Mouse (Mus musculus) kidney, adult 2 months (tissue): ENCODE measurements around the gene Lrrc74a. TPM values are rescaled to one million over a fixed set of nuclear protein-coding genes. Genes with fewer than 3 reads are reported as not detected.

ENCODE experiments used
- DNase-seq: peaks from one replicate; pipeline ENCODE4 v3.0.0; 2021
- H3K27ac ChIP-seq: fragments of 200-500 bp; 2 replicates; pipeline ENCODE4 v1.5.1; 2012; ENCODE audit warnings: low read depth, low read length, control low read depth, inconsistent platforms; ENCODE audit not compliant: insufficient read depth
- H3K27me3 ChIP-seq: fragments of 200-500 bp; replicated peaks from 2 replicates; pipeline ENCODE4 v1.6.1; 2012; ENCODE audit warnings: mild to moderate bottlenecking, moderate library complexity, low read length, inconsistent platforms; ENCODE audit not compliant: control insufficient read depth, insufficient read depth
- H3K36me3 ChIP-seq: fragments of 200-500 bp; 2 replicates; pipeline ENCODE4 v1.6.1; 2012; ENCODE audit warnings: mild to moderate bottlenecking, moderate library complexity, low read length, inconsistent platforms; ENCODE audit not compliant: control insufficient read depth, insufficient read depth
- H3K4me1 ChIP-seq: fragments of 200-500 bp; 2 replicates; pipeline ENCODE4 v1.6.1; 2011; ENCODE audit warnings: low read length; ENCODE audit not compliant: control insufficient read depth, insufficient read depth
- H3K4me3 ChIP-seq: fragments of 200-500 bp; 2 replicates; pipeline ENCODE4 v1.5.1; 2011; ENCODE audit warnings: mild to moderate bottlenecking, low read depth, low read length, control low read depth; ENCODE audit not compliant: insufficient read depth
- CTCF ChIP-seq: fragments of 200-500 bp; conservative IDR thresholded peaks from 2 replicates; pipeline ENCODE4 v1.5.1; 2011; ENCODE audit warnings: low read depth, mild to moderate bottlenecking, control low read depth, low read length, moderate library complexity, mixed read lengths; ENCODE audit not compliant: insufficient read depth, insufficient read length
- POLR2A ChIP-seq: fragments of 200-500 bp; IDR thresholded peaks from one replicate; pipeline ENCODE4 v1.6.1; 2011; ENCODE audit warnings: low read depth, low read length, control low read depth
- WGBS: fragments of 180-500 bp; shearing (Covaris S2); methylation state at CpG from one replicate; pipeline ENCODE4 v1.1.7; 2018; 5-methylcytosine and 5-hydroxymethylcytosine counted together
- polyA plus RNA-seq: library from polyadenylated mRNA; depleted of rRNA; stranded (reverse); fragments of >200 nt; gene quantifications from 2 replicates; pipeline ENCODE4 v1.2.3, GENCODE M21; 2012

Gene Lrrc74a
- polyA plus RNA-seq, 1 experiment, result not detected

DNA sequence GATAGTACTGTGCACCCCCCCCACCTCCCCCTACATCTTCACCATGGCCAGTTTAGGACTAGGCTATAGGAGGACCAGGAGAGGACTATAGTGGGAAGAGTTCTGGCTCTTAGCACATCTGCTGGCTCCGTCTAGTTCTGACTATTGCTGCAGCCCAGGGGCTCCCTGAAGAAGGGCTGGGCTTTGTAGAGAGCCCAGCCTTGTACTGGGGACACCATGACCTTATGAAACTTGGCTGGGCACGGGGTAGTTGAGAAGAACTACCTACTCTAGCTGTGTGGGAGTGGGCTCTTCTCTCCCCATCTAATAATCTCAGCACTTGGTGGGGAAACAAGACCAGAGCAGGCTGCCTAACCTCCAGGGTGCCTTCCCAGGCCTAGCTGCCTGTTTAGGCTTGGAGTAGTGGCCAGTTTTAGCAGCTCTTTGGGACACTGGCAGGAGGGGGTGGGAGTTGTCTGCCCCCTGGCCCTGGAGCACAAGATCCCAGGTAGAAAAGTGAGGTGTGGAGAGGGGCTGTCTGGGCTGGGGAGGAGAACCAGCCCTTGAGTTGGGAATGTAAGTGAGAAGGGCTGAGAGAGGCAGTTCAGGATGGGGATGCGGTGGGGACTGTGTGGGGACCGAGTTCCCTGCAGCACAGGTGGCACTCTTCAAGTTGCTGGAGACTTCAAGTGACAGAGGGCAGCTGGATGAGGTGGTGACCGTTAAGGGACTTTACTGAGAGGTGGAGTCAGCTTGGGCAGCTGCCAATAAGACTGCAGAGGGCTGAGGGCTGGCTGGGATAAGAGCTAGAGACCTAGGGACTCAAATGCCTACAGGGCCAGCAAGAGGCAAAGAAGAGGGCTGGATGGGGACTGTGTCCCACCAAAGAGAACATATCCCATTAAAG, 41.5 kb upstream of the Lrrc74a start:
- Histone ChIP-seq H3K27me3 (no peaks in the 10 kb centered on the region), H3K4me1 (no peaks in the 10 kb centered on the region), H3K36me3 (no peaks in the 10 kb centered on the region), H3K4me3 (no peak overlapping the region), H3K27ac (no peak overlapping the region)
- 40% methylated on average over 5 of the region's 5 CpGs for WGBS
- TF ChIP-seq POLR2A (no peak), CTCF (no peak)
- DNase-seq, result peak; percentile 5

DNA sequence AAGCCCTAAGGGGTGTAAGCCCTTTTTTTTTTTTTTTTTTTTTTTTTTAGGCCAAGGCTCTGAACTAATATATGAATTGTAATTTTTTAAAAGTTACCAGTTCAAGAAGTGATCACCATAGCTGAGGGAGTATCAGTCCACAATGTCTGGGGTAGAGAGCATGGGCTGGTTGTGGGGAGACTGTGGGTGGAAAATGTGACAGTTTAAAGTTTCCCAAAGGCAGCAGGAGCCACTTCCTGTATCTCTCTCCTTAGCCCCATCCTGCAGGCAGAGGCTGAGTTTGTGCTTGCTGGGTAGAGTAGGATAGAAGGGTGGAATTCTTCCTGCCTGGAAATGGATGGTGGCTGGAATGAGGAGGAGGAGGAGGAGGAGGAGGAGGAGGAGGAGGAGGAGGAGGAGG, 40.8 kb upstream of the Lrrc74a start:
- H3K36me3 ChIP-seq, result no peaks in the 10 kb centered on the region
- H3K27me3 ChIP-seq, result no peaks in the 10 kb centered on the region
- no peaks in the 10 kb centered on the region for H3K4me1 ChIP-seq
- H3K27ac ChIP-seq, result no peak overlapping the region
- no peak for DNase-seq
- TF ChIP-seq CTCF (no peak), POLR2A (no peak)
- H3K4me3 ChIP-seq, result no peak overlapping the region

DNA sequence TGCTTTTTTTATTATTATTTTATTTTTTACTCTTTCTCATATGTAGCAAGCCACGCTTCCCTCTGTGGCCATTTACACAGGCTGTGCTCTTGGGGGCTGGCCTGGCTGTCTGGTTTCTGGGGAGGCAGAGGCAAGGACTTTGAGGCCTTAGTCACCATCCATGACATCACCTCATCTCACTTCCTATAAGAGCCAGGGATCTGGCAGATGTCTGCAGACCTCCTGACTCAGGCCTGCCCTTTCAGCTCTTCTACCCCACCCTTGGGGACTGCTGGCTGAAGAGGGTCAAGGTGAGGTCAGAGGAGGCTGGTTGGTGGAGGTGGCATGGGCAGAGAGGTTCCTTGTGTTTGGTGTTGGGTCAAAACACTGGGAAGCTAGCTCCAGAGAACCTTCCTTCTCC, 39.7 kb upstream of the Lrrc74a start:
- no peak overlapping the region for H3K27ac ChIP-seq
- TF ChIP-seq CTCF (no peak), POLR2A (no peak)
- H3K36me3 ChIP-seq, result no peaks in the 10 kb centered on the region
- H3K4me3 ChIP-seq, result no peak overlapping the region
- no peaks in the 10 kb centered on the region for H3K4me1 ChIP-seq
- no peak for DNase-seq
- H3K27me3 ChIP-seq, result no peaks in the 10 kb centered on the region
- WGBS, result 100% methylated on average over 1 of the region's 1 CpGs

DNA sequence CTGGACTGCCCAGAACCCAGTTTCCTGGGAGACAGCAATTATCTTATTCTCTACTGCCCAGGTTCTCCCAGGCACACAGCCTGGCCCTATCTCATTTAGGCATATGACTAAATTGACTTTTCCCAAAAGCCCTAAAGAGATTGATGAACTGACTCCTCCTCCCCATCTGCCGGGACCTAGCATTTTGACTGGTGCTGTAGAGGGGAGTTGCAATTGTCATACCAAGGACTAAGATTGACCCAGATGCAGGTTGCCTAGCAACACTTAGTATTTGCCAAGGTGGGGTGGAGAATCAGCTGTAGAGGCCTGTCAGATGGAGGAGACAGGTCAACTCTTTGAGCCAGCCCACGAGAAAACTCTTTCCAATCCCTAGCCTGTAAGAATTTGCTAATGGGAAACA, 36.2 kb upstream of the Lrrc74a start:
- 88% methylated on average over 2 of the region's 2 CpGs for WGBS
- no peak for DNase-seq
- no peak overlapping the region for H3K4me3 ChIP-seq
- H3K27ac ChIP-seq, result no peak overlapping the region
- no peaks in the 10 kb centered on the region for H3K36me3 ChIP-seq
- H3K27me3 ChIP-seq, result no peaks in the 10 kb centered on the region
- TF ChIP-seq POLR2A, result no peak
- TF ChIP-seq CTCF, result no peak
- no peaks in the 10 kb centered on the region for H3K4me1 ChIP-seq

DNA sequence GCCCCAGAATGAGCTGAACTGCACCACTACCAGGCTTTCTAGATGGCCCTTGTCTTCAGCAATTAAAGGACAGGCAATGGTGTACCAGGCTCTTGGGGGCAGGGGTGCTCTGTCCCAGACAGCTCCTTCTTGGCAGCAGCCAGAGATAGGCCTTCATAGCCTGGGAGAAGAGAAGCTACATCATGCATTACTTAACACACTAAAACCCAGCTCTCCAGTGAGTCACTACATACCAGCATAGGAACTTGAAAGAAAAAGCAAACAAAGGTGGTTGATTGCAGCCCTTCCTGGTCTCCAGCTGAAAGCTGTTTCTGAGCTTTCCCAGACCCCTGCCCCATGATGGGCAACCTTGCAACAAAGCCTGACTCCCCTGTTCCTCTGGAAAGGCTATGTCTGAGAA, 35.6 kb upstream of the Lrrc74a start:
- Histone ChIP-seq H3K4me3 (no peak overlapping the region), H3K27ac (no peak overlapping the region), H3K27me3 (no peaks in the 10 kb centered on the region), H3K36me3 (no peaks in the 10 kb centered on the region), H3K4me1 (no peaks in the 10 kb centered on the region)
- TF ChIP-seq POLR2A, result no peak
- no peak for TF ChIP-seq CTCF
- no peak for DNase-seq

DNA sequence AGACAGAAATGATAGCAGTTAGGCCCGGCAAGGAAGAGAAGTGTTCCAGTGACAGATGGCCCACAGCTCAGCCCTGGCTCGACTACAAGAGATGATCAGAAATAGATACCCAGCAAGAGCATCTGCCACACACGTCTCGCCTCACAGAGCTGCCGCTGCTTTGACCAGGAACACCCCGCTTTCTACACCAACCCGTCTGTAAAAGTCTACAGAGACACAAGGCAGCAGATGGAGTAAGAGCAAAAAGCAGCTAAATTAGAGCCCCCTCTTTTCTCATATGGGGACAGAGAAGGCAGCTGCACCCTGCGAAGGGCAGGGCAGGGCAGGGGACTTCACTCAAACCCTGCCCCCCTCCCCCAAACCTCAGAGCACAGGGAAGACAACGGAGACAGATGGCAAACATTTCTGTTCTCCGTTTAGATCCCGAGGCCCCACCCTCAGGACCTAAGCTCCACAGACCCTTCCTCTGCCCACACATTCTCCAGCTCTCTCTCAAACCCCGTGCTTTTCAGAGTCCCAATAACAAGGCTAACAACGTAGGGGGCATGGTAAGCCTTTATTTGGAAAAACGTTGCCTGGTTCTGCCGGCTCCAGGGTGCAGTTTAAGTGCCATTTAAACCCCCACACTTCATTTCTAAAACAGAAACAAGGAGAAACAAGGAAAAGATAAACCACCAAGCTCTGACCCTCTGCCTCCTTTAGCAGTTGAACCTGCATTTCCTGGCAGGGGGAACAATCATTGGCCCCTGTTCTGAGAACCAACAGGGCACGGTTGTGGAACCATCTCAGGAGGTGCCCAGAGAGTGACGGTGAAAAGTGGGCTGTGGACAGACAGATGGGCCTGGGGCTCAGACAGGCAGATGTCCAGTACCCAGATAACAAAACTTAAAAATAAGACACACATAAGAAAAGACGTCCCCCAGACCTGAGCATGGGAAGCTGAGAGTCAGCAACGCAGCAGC, 33.9 kb upstream of the Lrrc74a start:
- H3K4me1 ChIP-seq, result no peaks in the 10 kb centered on the region
- TF ChIP-seq CTCF (no peak), POLR2A (no peak)
- H3K27me3 ChIP-seq, result no peaks in the 10 kb centered on the region
- H3K27ac ChIP-seq, result no peak overlapping the region
- no peak for DNase-seq
- H3K36me3 ChIP-seq, result no peaks in the 10 kb centered on the region
- H3K4me3 ChIP-seq, result no peak overlapping the region
- 48% methylated on average over 19 of the region's 19 CpGs for WGBS

DNA sequence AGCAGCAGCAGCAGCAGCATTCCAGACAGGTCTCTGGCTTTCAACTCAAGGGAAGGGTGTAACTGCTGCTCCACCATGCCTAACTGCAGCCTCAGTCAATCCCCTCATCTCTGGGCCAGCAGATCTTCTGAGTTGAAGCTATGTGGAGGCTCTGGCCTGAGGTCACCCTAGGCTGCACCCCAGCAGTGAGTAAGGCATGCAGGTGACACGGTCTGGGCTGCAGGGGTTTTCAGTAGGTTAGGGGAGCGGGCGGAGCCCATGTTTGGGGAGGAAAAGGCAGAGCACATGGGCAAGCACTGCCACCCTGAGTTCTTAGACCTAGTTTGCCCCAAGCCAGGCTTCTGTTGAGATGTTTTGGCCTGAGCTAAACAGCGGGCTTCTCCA, 33.2 kb upstream of the Lrrc74a start:
- Histone ChIP-seq H3K27ac (no peak overlapping the region), H3K36me3 (no peaks in the 10 kb centered on the region), H3K4me1 (no peaks in the 10 kb centered on the region), H3K27me3 (no peaks in the 10 kb centered on the region), H3K4me3 (no peak overlapping the region)
- no peak for DNase-seq
- 87% methylated on average over 4 of the region's 4 CpGs for WGBS
- TF ChIP-seq CTCF, result no peak
- TF ChIP-seq POLR2A, result no peak
